Mouse (Mus musculus): ENCODE results near the gene Gys2. TPM values are rescaled to one million over a fixed set of nuclear protein-coding genes. Genes with fewer than 3 reads are reported as not detected.
"Not testable (repeated sequence)": the region's sequence is repeated elsewhere in the genome, so short reads cannot be mapped to it uniquely, and the experiment has no call there.

Gene Gys2
- polyA plus RNA-seq (2015; fragmentation: Nextera tagmentation; extraction: Ambion mirVana): 0.27 TPM in 2 replicates

DNA sequence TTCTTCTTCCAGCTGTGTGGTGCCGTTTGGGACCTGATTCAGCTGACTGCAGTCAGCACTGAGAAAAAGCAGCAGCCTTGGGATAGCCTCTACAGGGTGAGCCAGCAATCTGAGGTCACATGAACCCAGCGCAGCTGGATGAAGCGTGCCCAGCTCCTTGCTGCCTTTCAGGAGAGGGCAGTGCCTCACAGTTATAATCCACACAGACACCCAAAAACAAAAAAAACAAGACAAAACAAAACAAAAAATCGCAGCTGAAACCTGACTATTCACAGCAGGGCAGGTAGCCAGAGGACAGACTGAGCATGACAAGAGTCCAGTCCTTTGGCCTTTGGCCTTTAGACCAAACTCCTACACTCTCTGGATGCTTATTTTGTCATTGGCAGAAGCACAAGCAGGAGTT is at the start of gene Gys2:
TSS of gene Gys2 (minus strand) at position 309 of the 403 bp plus-strand sequence.
- no peaks in the 10 kb centered on the region for H3K9me3 ChIP-seq (ENCODE audit: low read length)
- no peak within 1 kb of the TSS for H3K9ac ChIP-seq (replicated peaks; ENCODE audit: low read length)
- no peaks in the 10 kb centered on the region; the same call in 1 of the 2 replicates for H3K27me3 ChIP-seq (ENCODE audit: insufficient read depth, low read length)
- H3K36me3 ChIP-seq (ENCODE audit: insufficient read depth, low read length): no peaks in the 10 kb centered on the region
- no peak for ATAC-seq (ENCODE audit: low FRiP score, low TSS enrichment)
- 57% methylated on average over 4 of the region's 4 CpGs for WGBS
- no peak within 1 kb of the TSS for H3K27ac ChIP-seq (ENCODE audit: low read length)
- H3K4me3 ChIP-seq (ENCODE audit: low read length): no peak within 1 kb of the TSS
- H3K4me1 ChIP-seq (ENCODE audit: insufficient read depth, low read length): no peaks in the 10 kb centered on the region
- no peak within 1 kb of the TSS for H3K4me2 ChIP-seq (replicated peaks; ENCODE audit: low read depth, low read length)

DNA sequence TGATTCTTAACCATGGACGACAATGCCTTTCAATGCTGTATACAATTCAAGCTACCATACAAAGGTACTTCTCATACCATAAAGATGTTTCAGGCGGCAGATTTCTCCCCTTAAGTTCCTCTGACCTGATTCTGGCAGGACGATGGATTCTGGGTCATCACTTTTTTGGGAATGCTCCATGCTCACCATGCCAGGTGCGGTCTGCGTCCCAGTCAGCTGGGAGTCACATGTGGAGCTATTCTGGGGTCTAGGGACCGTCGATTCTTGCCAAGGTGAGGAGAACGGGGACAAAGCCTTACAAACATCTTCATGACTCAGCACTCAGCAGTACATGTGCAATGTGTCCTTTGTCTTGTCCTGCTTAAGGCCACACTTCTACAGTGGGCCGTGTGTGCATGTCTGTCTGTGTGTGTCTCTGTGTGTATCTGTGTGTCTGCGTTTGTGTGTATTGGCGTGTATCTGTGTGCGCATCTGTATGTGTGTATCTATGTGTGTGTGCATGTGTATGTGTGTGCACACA is 48.7 kb upstream of the Gys2 start:
- H3K9me3 ChIP-seq (ENCODE audit: low read length): no peaks in the 10 kb centered on the region
- H3K27me3 ChIP-seq (ENCODE audit: insufficient read depth, low read length): no peaks in the 10 kb centered on the region
- no peaks in the 10 kb centered on the region for H3K36me3 ChIP-seq (ENCODE audit: insufficient read depth, low read length)
- no peak for ATAC-seq (ENCODE audit: low FRiP score, low TSS enrichment)
- no peaks in the 10 kb centered on the region for H3K4me1 ChIP-seq (ENCODE audit: insufficient read depth, low read length)
- WGBS: 85% methylated on average over 12 of the region's 12 CpGs
- H3K4me3 ChIP-seq (ENCODE audit: low read length): no peak overlapping the region
- H3K27ac ChIP-seq (ENCODE audit: low read length): no peak overlapping the region
- H3K4me2 ChIP-seq (replicated peaks; ENCODE audit: low read depth, low read length): no peak overlapping the region
- H3K9ac ChIP-seq (replicated peaks; ENCODE audit: low read length): no peak overlapping the region

DNA sequence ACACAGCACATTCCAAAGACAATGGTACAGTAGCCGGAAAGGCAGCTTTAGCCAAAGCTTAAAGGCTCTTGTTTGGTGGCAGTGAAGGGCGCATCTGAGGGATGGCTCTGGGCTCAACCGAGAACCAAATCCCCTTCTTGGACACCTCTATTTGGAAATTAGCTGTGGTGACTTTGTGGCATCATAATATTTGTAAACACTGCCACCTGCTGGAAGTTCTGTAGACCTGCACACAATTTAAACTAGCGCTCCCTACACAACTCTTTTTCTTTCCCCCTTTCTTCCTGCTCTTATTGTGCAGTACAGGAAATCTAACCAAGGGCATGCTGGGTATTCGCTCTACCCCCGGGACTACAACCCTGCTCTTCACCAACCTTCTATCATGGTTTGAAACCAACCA is 46.2 kb upstream of the Gys2 start:
- H3K27ac ChIP-seq (ENCODE audit: low read length): no peak overlapping the region
- 16% methylated on average over 6 of the region's 6 CpGs for WGBS
- peaks cover 4% of the 10 kb centered on the region; the same call in 1 of the 2 replicates for H3K4me1 ChIP-seq (ENCODE audit: insufficient read depth, low read length)
- no peak overlapping the region for H3K9ac ChIP-seq (replicated peaks; ENCODE audit: low read length)
- H3K4me3 ChIP-seq (ENCODE audit: low read length): no peak overlapping the region
- H3K4me2 ChIP-seq (replicated peaks; ENCODE audit: low read depth, low read length): no peak overlapping the region
- no peaks in the 10 kb centered on the region for H3K27me3 ChIP-seq (ENCODE audit: insufficient read depth, low read length)
- H3K9me3 ChIP-seq (ENCODE audit: low read length): no peaks in the 10 kb centered on the region
- H3K36me3 ChIP-seq (ENCODE audit: insufficient read depth, low read length): no peaks in the 10 kb centered on the region
- ATAC-seq (ENCODE audit: low FRiP score, low TSS enrichment): peak; percentile 57; the same call in 1 of the 2 replicates

DNA sequence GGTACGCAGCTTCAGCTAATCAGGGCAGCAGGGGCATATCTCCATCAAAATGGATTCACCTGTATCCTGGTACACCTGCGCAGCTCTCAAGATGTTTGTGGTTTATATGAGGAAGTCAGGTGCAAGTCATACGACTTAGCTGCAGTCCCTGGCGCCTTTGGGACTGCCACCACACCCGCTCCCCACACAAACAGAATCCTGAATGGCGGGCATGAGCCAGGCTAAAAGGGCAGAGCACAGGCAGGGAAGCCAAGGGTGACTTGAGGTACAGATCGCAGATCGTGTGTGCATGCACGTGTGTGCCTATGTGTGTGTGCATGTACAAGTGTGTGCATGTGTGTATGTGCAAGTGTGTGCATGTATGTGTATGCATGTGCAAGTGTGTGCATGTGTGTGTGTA is 42.5 kb upstream of the Gys2 start:
- not testable (repeated sequence) for H3K27me3 ChIP-seq (ENCODE audit: insufficient read depth, low read length); H3K9me3 ChIP-seq (ENCODE audit: low read length); H3K36me3 ChIP-seq (ENCODE audit: insufficient read depth, low read length); H3K4me3 ChIP-seq (ENCODE audit: low read length); H3K27ac ChIP-seq (ENCODE audit: low read length); ATAC-seq (ENCODE audit: low FRiP score, low TSS enrichment); H3K4me2 ChIP-seq (replicated peaks; ENCODE audit: low read depth, low read length); H3K9ac ChIP-seq (replicated peaks; ENCODE audit: low read length)
- WGBS: 71% methylated on average over 8 of the region's 9 CpGs
- peaks cover 14% of the 10 kb centered on the region for H3K4me1 ChIP-seq (ENCODE audit: insufficient read depth, low read length)

DNA sequence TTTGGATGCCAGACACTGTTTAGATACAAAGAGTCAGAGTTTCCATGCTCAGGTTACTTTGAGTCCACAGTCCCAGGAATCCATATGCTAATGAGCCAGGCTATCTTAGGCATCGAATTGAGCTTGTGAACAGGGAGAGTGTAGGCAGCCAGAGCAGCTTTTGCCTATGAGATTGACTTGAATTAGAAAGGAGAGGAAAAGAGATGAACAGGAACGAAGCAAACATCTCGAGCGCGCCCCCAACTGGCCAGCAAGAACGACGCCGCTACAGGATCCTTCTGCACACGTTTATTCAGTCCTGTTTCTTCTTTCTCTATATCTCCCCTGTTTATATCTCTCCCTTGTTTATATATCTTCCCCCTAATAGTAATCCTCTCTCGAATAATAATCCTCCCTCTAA is 42.0 kb upstream of the Gys2 start:
- H3K9ac ChIP-seq (replicated peaks; ENCODE audit: low read length): no peak overlapping the region
- H3K4me2 ChIP-seq (replicated peaks; ENCODE audit: low read depth, low read length): no peak overlapping the region
- H3K36me3 ChIP-seq (ENCODE audit: insufficient read depth, low read length): no peaks in the 10 kb centered on the region
- H3K27ac ChIP-seq (ENCODE audit: low read length): no peak overlapping the region
- WGBS: 8% methylated on average over 10 of the region's 10 CpGs
- ATAC-seq (ENCODE audit: low FRiP score, low TSS enrichment): no peak
- no peaks in the 10 kb centered on the region for H3K27me3 ChIP-seq (ENCODE audit: insufficient read depth, low read length)
- no peak overlapping the region for H3K4me3 ChIP-seq (ENCODE audit: low read length)
- H3K4me1 ChIP-seq (ENCODE audit: insufficient read depth, low read length): peaks cover 14% of the 10 kb centered on the region
- H3K9me3 ChIP-seq (ENCODE audit: low read length): no peaks in the 10 kb centered on the region

DNA sequence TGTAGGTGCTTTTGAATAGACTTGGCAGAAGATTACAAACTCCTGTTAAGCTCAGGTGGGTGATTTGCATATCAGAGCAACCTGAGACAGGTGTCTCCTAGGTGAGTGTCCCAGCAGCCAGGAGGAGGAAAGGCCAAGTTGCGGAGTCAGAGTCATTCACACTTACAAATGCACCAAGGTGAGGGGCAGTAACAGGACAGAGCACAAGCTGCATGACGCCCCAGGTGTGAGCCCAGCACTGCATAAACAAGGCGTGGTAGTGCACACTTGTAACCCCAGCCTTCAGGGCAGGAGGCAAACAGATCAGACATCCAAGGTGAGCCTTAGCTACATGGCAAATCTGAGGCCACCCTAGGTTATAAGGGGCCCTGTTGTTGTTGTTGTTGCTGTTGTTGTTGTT is 40.0 kb upstream of the Gys2 start:
- no peaks in the 10 kb centered on the region for H3K36me3 ChIP-seq (ENCODE audit: insufficient read depth, low read length)
- H3K4me1 ChIP-seq (ENCODE audit: insufficient read depth, low read length): peaks cover 24% of the 10 kb centered on the region
- H3K9me3 ChIP-seq (ENCODE audit: low read length): no peaks in the 10 kb centered on the region
- no peak overlapping the region for H3K9ac ChIP-seq (replicated peaks; ENCODE audit: low read length)
- H3K27ac ChIP-seq (ENCODE audit: low read length): no peak overlapping the region
- no peak overlapping the region for H3K4me3 ChIP-seq (ENCODE audit: low read length)
- no peak overlapping the region for H3K4me2 ChIP-seq (replicated peaks; ENCODE audit: low read depth, low read length)
- no peaks in the 10 kb centered on the region for H3K27me3 ChIP-seq (ENCODE audit: insufficient read depth, low read length)
- no peak for ATAC-seq (ENCODE audit: low FRiP score, low TSS enrichment)
- WGBS: 57% methylated on average over 3 of the region's 3 CpGs

DNA sequence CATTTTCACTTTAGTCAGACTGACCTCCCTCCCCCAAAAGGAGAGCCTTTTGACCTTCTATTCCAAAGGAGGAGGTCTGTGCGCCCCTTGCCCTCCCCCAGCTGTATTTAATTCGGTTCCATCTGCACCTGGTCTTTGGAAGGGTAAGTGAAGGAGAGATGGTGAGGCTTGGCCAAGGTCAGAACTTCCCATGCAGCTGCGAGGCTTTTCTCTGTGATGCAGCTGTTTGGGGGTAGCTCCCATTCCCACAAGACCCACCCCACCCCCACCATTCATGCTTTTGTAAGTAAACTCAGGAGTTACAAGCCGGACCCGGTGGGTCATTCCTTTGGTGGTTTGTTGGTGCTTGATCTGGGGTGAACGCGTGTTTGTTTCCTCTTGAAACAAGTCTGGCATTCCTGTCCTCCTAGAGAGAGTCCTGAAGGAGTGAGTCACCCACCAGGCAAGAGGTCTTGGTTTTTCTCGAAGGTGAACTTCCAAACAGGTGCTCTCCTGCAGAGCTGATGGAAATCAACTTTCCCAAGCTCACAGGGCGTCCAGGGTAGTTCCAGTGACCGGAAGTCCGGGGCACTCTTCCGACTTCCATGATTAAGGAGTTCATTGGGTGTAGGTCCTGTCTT is 38.7 kb upstream of the Gys2 start:
- 32% methylated on average over 12 of the region's 12 CpGs for WGBS
- Histone ChIP-seq H3K36me3 (ENCODE audit: insufficient read depth, low read length) (no peaks in the 10 kb centered on the region), H3K27ac (ENCODE audit: low read length) (no peak overlapping the region), H3K27me3 (ENCODE audit: insufficient read depth, low read length) (no peaks in the 10 kb centered on the region), H3K4me1 (ENCODE audit: insufficient read depth, low read length) (peaks cover 29% of the 10 kb centered on the region), H3K4me3 (ENCODE audit: low read length) (no peak overlapping the region), H3K4me2 (replicated peaks; ENCODE audit: low read depth, low read length) (no peak overlapping the region), H3K9me3 (ENCODE audit: low read length) (no peaks in the 10 kb centered on the region), H3K9ac (replicated peaks; ENCODE audit: low read length) (no peak overlapping the region)
- ATAC-seq (ENCODE audit: low FRiP score, low TSS enrichment): no peak

DNA sequence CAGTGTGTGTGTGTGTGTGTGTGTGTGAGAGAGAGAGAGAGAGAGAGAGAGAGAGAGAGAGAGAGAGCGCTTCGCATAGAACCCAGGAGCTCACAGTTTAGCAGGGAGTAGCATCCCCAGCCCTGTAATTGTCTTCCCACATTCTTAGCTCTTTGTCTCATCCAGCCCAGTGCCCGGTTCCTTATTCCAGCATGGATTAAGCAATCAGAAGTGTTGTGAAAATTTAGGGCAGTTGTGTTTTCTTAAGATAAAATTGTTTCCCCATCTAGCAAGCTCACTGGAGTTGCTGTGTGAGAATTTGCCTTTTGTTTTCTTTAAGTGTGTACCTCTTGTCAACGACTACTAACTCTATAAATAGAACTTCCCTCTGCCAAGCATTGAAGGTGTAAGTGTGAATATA is 35.8 kb upstream of the Gys2 start:
- ATAC-seq (ENCODE audit: low FRiP score, low TSS enrichment): no peak
- no peak overlapping the region for H3K4me3 ChIP-seq (ENCODE audit: low read length)
- peak overlapping the region; percentile 73; the same call in 1 of the 2 replicates for H3K4me2 ChIP-seq (replicated peaks; ENCODE audit: low read depth, low read length)
- H3K9me3 ChIP-seq (ENCODE audit: low read length): no peaks in the 10 kb centered on the region
- H3K36me3 ChIP-seq (ENCODE audit: insufficient read depth, low read length): peaks cover 4% of the 10 kb centered on the region; the same call in 1 of the 2 replicates
- H3K27ac ChIP-seq (ENCODE audit: low read length): peak overlapping the region; percentile 69; the same call in 1 of the 2 replicates
- 55% methylated on average over 4 of the region's 4 CpGs for WGBS
- H3K4me1 ChIP-seq (ENCODE audit: insufficient read depth, low read length): peaks cover 47% of the 10 kb centered on the region
- H3K27me3 ChIP-seq (ENCODE audit: insufficient read depth, low read length): no peaks in the 10 kb centered on the region
- no peak overlapping the region for H3K9ac ChIP-seq (replicated peaks; ENCODE audit: low read length)

DNA sequence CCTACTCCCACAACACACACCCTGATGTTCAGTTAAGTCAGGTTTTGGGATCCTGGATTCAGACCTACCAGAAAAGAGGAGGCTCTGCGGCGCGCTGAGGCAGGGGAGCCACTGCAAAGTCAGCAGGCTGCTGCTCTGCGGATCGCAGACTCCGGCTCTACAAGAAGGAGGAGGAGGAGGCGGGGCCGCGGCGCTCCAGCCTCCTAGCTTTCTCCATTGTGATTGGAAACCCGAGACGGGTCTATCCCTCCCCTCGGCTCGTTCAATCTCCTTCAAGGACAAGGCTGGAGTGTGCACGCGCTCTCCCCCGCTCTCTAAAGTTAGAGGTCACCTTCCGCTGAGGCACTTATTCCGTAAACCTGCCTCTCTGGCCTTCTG is 34.9 kb upstream of the Gys2 start, which contains the start of gene Ldhb:
TSS of gene Ldhb (minus strand) at position 173 of the 378 bp plus-strand sequence.
- under 1% methylated on average over 19 of the region's 19 CpGs for WGBS
- no peaks in the 10 kb centered on the region for H3K9me3 ChIP-seq (ENCODE audit: low read length)
- H3K27me3 ChIP-seq (ENCODE audit: insufficient read depth, low read length): no peaks in the 10 kb centered on the region
- H3K9ac ChIP-seq (replicated peaks; ENCODE audit: low read length): peak within 1 kb of the TSS; percentile 87
- peak within 1 kb of the TSS; percentile 85 for H3K27ac ChIP-seq (ENCODE audit: low read length)
- ATAC-seq (ENCODE audit: low FRiP score, low TSS enrichment): peak; percentile 97
- peak within 1 kb of the TSS; percentile 72 for H3K4me3 ChIP-seq (ENCODE audit: low read length)
- peaks cover 50% of the 10 kb centered on the region for H3K4me1 ChIP-seq (ENCODE audit: insufficient read depth, low read length)
- H3K36me3 ChIP-seq (ENCODE audit: insufficient read depth, low read length): peaks cover 4% of the 10 kb centered on the region; the same call in 1 of the 2 replicates
- H3K4me2 ChIP-seq (replicated peaks; ENCODE audit: low read depth, low read length): peak within 1 kb of the TSS; percentile 73

Data from kidney, embryonic 16.5 days (tissue).